Mouse (Mus musculus): ENCODE measurements at regions not wholly inside any gene's neighbourhood (a gene's known extent, or its start where the extent isn't known, plus 50 kb on each side); places are given as distances from the start of the nearest gene placed in this dataset.

- TF ChIP-seq CTCF (IDR thresholded peaks at IDR 0.05; ENCODE audit: control insufficient read depth, insufficient read depth, insufficient replicate concordance, low read depth, low read length), result no peak
- no peak for TF ChIP-seq POLR2A (IDR thresholded peaks at IDR 0.05; ENCODE audit: control insufficient read depth, low read depth, low read length)
Observed at GRCm38 (mm10) chr13:113435117-113435516, 142.2 kb downstream of the BC067074 start.

Data from testis, adult 2 months (tissue).